Mouse (Mus musculus) small intestine, adult 2 months (tissue): Measurements from ENCODE around the gene Mettl24.

Experiments
- CTCF ChIP-seq: fragments of 200-500 bp; IDR thresholded peaks from 2 replicates; pipeline ENCODE4 v1.5.1; 2012; ENCODE audit warnings: low read depth, mild to moderate bottlenecking, control low read depth, inconsistent platforms, low read length, moderate library complexity, mixed read lengths; ENCODE audit not compliant: insufficient replicate concordance, insufficient read length; ENCODE audit errors: extremely low read depth
- POLR2A ChIP-seq: fragments of 200-500 bp; IDR thresholded peaks from 2 replicates; pipeline ENCODE4 v1.6.1; 2012; ENCODE audit warnings: low read depth, mild to moderate bottlenecking, control low read depth, inconsistent platforms, low read length, moderate library complexity

- no peak for TF ChIP-seq CTCF
- TF ChIP-seq POLR2A = no peak
Observed at GRCm38 (mm10) chr10:40827706-40828105, 144.6 kb downstream of the Mettl24 start.
